Mouse (Mus musculus) hindbrain, embryonic 15.5 days (tissue): ENCODE data around the gene Ddx19a. TPM values are rescaled to one million over a fixed set of nuclear protein-coding genes. Genes with fewer than 3 reads are reported as not detected.
"Not testable (repeated sequence)": the region's sequence is repeated elsewhere in the genome, so short reads cannot be mapped to it uniquely, and the experiment has no call there.

Experiments
- ATAC-seq: fragments of 200-750 bp; cut with Nextera tagmentation; 2 replicates; pipeline ENCODE4 v1.8.0; 2017; ENCODE audit warnings: low read depth, moderate number of reproducible peaks, moderate TSS enrichment; ENCODE audit not compliant: low FRiP score
- H3K27ac ChIP-seq: fragments of 300-500 bp; sonication (generic); replicated peaks from 2 replicates; pipeline ENCODE4 v1.5.1; 2015; ENCODE audit warnings: mild to moderate bottlenecking, inconsistent platforms
- H3K27me3 ChIP-seq: fragments of 300-500 bp; sonication (generic); 2 replicates; pipeline ENCODE4 v1.6.1; 2015; ENCODE audit warnings: control low read depth, inconsistent platforms
- H3K36me3 ChIP-seq: fragments of 300-500 bp; sonication (generic); 2 replicates; pipeline ENCODE4 v1.6.1; 2015; ENCODE audit warnings: control low read depth, inconsistent platforms
- H3K4me1 ChIP-seq: fragments of 300-500 bp; sonication (generic); replicated peaks from 2 replicates; pipeline ENCODE4 v1.6.1; 2015; ENCODE audit warnings: control low read depth, inconsistent platforms
- H3K4me2 ChIP-seq: fragments of 300-500 bp; sonication (generic); 2 replicates; pipeline ENCODE4 v1.6.1; 2015; ENCODE audit warnings: moderate library complexity, mild to moderate bottlenecking, inconsistent platforms
- H3K4me3 ChIP-seq: fragments of 300-500 bp; sonication (generic); 2 replicates; pipeline ENCODE4 v1.5.1; 2015; ENCODE audit warnings: mild to moderate bottlenecking, inconsistent platforms
- H3K9ac ChIP-seq: fragments of 300-500 bp; sonication (generic); 2 replicates; pipeline ENCODE4 v1.6.1; 2015; ENCODE audit warnings: inconsistent platforms
- H3K9me3 ChIP-seq: fragments of 300-500 bp; sonication (generic); 2 replicates; pipeline ENCODE4 v1.6.1; 2016; ENCODE audit warnings: control low read depth, inconsistent platforms
- WGBS: fragments of 180-500 bp; shearing (Covaris S2); methylation state at CpG from one replicate; pipeline ENCODE4 v1.1.7; 2015; 5-methylcytosine and 5-hydroxymethylcytosine counted together
- polyA plus RNA-seq: library from polyadenylated mRNA; unstranded; fragments of >200 nt; fragmentation: Nextera tagmentation; extraction: Ambion mirVana; gene quantifications from 2 replicates; pipeline ENCODE4 v1.2.1, GENCODE M21; 2015

Ddx19a gene
- polyA plus RNA-seq, 1 experiment from 2014 or later, result 12.4 TPM

DNA sequence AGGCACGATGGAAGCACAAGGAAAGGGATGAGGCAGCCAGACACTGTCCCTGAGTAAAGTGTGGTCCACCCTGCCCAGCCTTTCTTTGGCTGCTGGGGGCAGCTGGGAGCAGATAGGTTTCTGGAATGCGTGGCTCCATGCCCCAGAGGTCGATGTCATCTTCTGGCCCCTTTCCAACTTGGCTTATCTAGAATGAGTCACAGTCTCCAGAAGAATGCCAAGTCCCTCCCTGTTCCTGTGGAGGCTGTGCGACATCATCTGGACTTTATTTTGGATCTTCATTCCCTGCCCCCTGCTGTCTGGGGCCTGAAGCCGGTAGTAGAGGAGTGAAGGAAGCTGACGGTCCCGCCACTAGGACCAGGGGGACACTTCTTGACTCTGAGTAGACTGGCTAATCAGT, 32.0 kb downstream of the Ddx19a start:
- Histone ChIP-seq H3K36me3 (peaks cover 21% of the 10 kb centered on the region), H3K27ac (no peak overlapping the region), H3K4me3 (no peak overlapping the region), H3K27me3 (no peaks in the 10 kb centered on the region), H3K4me2 (no peak overlapping the region), H3K9ac (no peak overlapping the region), H3K4me1 (peaks cover 10% of the 10 kb centered on the region), H3K9me3 (no peaks in the 10 kb centered on the region)
- 70% methylated on average over 7 of the region's 7 CpGs for WGBS
- ATAC-seq, result no peak

DNA sequence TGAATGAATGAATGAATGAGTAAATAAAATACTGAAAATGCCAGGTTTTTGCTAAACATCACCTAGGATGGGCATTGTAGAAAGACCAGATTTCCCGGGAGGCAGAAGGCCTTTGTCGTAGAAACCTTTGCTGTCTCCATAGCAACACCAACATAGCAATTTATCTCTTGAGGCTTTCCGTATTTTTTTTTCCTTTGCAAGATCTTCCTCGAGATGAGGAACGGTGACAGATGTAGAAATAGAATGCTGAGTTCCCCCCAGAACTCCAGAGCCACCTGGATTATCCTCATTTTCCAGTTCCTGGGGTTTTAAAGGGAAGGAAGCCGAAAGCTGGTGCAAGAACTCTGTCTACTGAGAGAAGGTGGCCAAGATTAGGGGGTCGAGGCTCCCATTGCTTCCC, 32.9 kb downstream of the Ddx19a start:
- H3K27ac ChIP-seq, result no peak overlapping the region
- no peak overlapping the region for H3K4me3 ChIP-seq
- no peak overlapping the region for H3K4me2 ChIP-seq
- no peak overlapping the region for H3K9ac ChIP-seq
- WGBS, result 58% methylated on average over 7 of the region's 7 CpGs
- no peaks in the 10 kb centered on the region for H3K27me3 ChIP-seq
- no peaks in the 10 kb centered on the region for H3K9me3 ChIP-seq
- H3K4me1 ChIP-seq, result peaks cover 4% of the 10 kb centered on the region; the same call in 1 of the 2 replicates
- ATAC-seq, result no peak
- peaks cover 21% of the 10 kb centered on the region for H3K36me3 ChIP-seq

DNA sequence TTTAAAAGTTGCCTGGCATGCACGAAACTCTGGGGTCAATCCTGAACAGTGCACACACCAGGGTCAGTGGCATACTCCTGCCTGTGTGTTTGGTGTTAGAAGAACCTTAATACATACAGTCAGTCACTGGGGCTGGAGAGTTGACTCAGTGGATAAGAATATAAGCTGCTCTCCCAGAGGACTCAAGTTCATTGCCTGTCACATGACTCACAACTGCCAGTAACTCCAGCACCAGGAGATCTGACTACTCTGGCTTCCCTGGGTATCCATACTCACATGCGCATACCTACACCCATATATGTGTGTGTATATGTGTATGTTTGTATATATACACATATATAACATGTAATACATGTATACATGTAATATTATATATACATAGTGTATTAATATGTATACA, 34.5 kb downstream of the Ddx19a start:
- no peak overlapping the region for H3K27ac ChIP-seq
- H3K9me3 ChIP-seq, result no peaks in the 10 kb centered on the region
- no peak overlapping the region for H3K4me2 ChIP-seq
- 86% methylated on average over 2 of the region's 2 CpGs for WGBS
- no peak overlapping the region for H3K9ac ChIP-seq
- H3K4me1 ChIP-seq, result 0 out of 2 replicates have a peak, but pooled peaks cover 4% of the 10 kb centered on the region
- ATAC-seq, result no peak
- peaks cover 29% of the 10 kb centered on the region for H3K36me3 ChIP-seq
- no peak overlapping the region for H3K4me3 ChIP-seq
- no peaks in the 10 kb centered on the region for H3K27me3 ChIP-seq

DNA sequence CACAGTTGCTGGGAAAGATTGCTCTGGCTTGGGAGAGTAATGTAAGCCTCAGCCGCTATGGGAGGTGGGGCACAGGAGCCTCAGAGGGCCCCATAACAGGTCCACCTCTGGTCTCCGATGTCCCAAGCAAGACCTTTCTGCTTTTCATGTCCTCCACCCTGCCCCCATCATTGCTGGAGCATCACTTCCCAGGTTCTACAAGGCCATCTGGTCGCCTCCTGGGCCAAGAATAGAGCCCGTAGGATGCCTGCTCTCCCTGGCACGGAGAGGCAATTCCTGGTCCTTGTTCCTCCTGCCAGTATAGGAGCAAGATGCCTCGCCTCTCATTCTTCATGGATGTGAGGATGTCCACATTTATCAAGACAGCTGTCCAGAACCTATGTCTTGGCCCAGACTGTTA, 37.7 kb downstream of the Ddx19a start:
- H3K9ac ChIP-seq, result no peak overlapping the region
- H3K36me3 ChIP-seq, result peaks cover 30% of the 10 kb centered on the region
- ATAC-seq, result no peak
- WGBS, result 95% methylated on average over 6 of the region's 6 CpGs
- H3K4me2 ChIP-seq, result no peak overlapping the region
- no peaks in the 10 kb centered on the region for H3K9me3 ChIP-seq
- H3K27me3 ChIP-seq, result no peaks in the 10 kb centered on the region
- no peak overlapping the region for H3K27ac ChIP-seq
- H3K4me3 ChIP-seq, result no peak overlapping the region
- peaks cover 20% of the 10 kb centered on the region for H3K4me1 ChIP-seq

DNA sequence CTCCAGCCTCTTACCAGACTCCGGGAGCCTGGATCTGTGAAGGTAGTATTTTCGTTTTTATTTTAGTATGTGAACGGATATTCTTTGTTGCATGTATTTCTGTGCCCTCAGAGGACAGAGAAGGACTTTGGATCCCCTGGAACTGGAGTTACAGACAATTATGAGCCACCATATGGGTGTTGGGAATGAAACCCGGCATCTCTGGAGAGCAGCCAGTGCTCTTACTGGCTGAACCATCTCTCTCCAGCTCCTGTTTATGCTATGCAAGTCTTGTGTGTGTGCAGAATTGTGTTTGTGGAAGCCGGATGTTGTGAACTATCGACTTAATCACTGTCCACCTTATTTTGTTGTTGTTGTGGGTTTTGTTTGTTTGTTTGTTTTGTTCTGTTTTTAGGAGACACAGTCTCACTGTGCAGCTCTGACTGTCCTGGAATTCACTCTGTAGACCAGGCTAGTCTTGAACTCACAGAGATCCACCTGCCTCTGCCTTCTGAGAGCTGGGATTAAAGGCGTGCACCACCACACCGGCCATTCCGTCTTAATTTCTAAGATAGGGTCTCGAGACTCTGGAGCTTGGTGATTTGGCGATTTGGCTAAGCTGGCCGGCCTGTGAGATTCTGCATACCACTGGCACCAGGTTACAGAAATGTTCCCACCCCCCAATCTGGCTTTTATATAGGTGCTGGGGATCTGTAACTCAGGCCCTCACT, 38.4 kb downstream of the Ddx19a start:
- Histone ChIP-seq H3K27me3 (no peaks in the 10 kb centered on the region), H3K4me1 (peaks cover 16% of the 10 kb centered on the region), H3K27ac (no peak overlapping the region), H3K4me2 (no peak overlapping the region), H3K9me3 (no peaks in the 10 kb centered on the region), H3K4me3 (no peak overlapping the region), H3K9ac (no peak overlapping the region), H3K36me3 (peaks cover 30% of the 10 kb centered on the region)
- no peak for ATAC-seq
- WGBS, result 96% methylated on average over 12 of the region's 12 CpGs

DNA sequence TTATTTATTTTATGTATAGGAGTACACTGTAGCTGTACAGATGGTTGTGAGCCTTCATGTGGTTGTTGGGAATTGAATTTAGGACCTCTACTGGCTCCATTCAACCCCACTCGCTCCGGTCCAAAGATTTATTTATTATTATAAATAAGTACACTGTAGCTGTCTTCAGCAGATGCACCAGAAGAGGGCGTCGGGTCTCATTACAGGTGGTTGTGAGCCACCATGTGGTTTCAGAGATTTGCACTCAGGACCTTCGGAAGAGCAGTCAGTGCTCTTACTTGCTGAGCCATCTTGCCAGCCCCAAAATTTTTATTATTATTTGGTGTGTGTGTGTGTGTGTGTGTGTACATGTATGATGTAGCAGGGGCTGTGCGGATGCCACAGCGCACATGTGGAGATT, 39.0 kb downstream of the Ddx19a start:
- not testable (repeated sequence) for H3K9me3 ChIP-seq, H3K27ac ChIP-seq, ATAC-seq, H3K4me3 ChIP-seq, H3K4me2 ChIP-seq, H3K27me3 ChIP-seq, H3K9ac ChIP-seq
- peaks cover 30% of the 10 kb centered on the region for H3K36me3 ChIP-seq
- peaks cover 16% of the 10 kb centered on the region for H3K4me1 ChIP-seq
- WGBS, result 94% methylated on average over 7 of the region's 7 CpGs

DNA sequence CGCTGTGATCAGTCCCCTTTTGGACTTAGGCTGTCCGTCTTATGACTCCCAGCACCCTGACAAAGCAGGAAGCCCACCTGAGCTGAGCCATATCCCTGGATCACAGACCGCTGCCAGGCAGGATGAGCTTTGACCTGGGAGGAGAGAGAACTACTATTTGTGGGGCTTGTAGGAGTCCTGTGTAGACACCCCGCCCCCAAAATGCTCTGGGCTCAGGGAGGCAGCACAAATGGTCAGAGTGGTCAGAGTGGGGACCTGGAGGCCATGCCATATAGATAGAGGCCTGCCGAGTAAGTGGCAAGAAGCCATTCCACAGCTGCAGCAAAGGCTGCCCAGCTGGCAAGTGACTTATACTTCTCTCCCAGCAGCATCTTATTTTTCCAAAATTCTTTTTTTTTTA, 39.5 kb downstream of the Ddx19a start:
- H3K4me3 ChIP-seq, result no peak overlapping the region
- H3K4me1 ChIP-seq, result peaks cover 16% of the 10 kb centered on the region
- WGBS, result 92% methylated on average over 5 of the region's 5 CpGs
- H3K9me3 ChIP-seq, result no peaks in the 10 kb centered on the region
- no peak overlapping the region for H3K27ac ChIP-seq
- H3K27me3 ChIP-seq, result no peaks in the 10 kb centered on the region
- H3K9ac ChIP-seq, result no peak overlapping the region
- ATAC-seq, result no peak
- no peak overlapping the region for H3K4me2 ChIP-seq
- H3K36me3 ChIP-seq, result peaks cover 30% of the 10 kb centered on the region

DNA sequence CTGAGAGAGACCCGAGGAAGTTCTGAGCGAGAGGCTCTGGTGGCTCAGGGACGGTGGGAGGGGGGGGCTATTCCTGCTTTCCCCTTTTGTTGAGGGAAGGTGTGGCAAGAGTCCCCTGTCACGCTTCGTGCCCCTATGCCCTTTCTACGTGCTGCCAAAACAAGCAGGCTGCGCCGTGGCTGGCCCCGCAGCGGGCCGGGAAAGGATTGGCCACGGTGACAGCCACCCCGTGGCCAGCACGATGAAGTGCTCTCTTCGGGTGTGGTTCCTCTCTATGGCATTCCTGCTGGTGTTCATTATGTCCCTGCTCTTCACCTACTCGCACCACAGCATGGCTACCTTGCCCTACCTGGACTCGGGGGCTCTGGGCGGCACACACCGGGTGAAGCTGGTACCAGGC, 40.1 kb downstream of the Ddx19a start:
- ATAC-seq, result no peak
- WGBS, result 91% methylated on average over 19 of the region's 19 CpGs
- Histone ChIP-seq H3K9ac (no peak overlapping the region), H3K27me3 (no peaks in the 10 kb centered on the region), H3K27ac (peak overlapping the region; percentile 57; the same call in 1 of the 2 replicates), H3K36me3 (peaks cover 23% of the 10 kb centered on the region), H3K4me1 (peaks cover 16% of the 10 kb centered on the region), H3K4me2 (no peak overlapping the region), H3K4me3 (no peak overlapping the region), H3K9me3 (no peaks in the 10 kb centered on the region)

DNA sequence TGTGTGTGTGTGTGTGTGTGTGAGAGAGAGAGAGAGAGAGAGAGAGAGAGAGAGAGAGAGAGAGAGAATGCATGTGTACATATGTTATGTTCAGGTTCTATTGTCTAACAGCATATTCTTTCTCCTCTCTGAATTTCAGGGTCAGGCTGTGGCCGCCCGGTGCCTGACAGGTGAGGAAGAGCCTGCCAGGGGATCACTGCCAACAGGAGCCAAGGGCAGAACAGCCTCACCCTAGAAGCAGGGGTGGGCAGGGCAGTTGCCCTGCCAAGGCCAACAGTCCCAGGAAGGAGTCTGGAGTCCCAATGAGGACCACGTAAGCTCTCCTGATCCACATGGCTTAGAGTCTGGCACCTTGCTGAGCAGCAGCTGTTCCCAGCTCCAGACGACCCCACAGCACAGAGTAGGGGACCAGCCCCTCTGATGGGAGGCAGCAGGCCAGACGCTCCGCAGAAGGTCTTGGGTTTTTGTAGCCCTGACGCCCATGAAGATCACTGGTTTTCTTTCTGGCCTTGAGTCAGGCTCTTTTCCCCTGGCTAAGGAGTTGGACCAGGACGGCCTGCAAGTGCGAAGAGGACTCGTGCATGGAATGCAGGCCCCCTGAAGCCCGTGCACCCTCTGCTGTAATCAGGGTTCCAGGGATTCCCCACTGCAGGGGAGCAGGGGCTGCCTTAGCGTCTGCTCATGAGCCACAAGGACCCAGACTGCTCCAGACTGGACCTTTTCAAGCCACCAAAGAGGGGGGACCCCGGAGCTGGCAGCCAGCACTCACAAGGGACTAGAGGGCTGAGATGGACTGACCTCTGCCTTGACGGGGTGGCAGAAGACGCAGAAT, 40.8 kb downstream of the Ddx19a start:
- Histone ChIP-seq H3K36me3 (peaks cover 18% of the 10 kb centered on the region), H3K9ac (no peak overlapping the region), H3K4me2 (no peak overlapping the region), H3K4me3 (no peak overlapping the region), H3K4me1 (peaks cover 16% of the 10 kb centered on the region), H3K27me3 (no peaks in the 10 kb centered on the region), H3K9me3 (no peaks in the 10 kb centered on the region), H3K27ac (peak overlapping the region; percentile 57)
- WGBS, result 77% methylated on average over 15 of the region's 15 CpGs
- peak; percentile 66; the same call in 1 of the 2 replicates for ATAC-seq

DNA sequence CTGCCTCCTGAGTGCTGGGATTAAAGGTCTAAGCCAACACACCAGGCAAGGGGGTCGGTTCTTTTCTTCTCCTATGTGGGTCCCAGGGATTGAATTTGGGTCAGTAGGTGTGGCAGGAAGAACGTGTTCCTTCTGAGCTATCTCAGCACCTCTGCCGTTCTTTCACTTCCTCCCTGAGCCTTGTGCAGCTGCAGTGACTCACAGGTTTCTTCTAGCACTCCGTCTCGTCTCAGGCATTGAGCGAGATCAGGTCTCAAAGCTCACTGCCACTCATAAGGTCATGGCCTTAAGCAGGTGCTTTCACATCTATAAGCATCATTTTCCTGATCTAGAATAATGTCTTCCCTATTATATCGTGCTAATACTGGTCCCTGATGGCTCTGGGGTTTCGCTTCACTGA, 42.8 kb downstream of the Ddx19a start:
- Histone ChIP-seq H3K36me3 (peaks cover 18% of the 10 kb centered on the region), H3K27ac (no peak overlapping the region), H3K4me2 (no peak overlapping the region), H3K4me1 (peaks cover 16% of the 10 kb centered on the region), H3K9me3 (no peaks in the 10 kb centered on the region), H3K4me3 (no peak overlapping the region), H3K27me3 (no peaks in the 10 kb centered on the region), H3K9ac (no peak overlapping the region)
- ATAC-seq, result no peak
- WGBS, result 80% methylated on average over 8 of the region's 8 CpGs

DNA sequence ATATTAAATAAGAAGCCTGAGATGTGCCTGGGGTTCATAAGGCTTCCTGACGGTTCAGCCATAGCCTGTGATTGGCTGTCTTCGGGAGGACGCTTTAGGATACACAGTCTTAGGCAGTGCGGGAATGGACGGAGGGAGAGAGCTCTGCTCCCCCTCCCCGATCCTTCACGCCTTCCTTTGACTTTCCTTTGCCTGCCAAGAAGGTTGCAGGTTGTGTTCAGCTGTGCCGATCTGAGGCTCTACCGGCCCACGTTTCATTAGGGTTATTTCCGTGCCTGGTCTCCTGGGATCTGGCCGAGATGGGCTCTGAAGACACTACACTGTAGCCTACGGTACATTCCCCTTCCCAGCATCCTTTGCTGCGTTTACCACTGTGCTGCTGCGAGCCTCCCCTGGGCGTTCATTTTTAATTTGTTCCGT, 47.5 kb downstream of the Ddx19a start:
- H3K4me2 ChIP-seq, result peak overlapping the region; percentile 16; the same call in 1 of the 2 replicates
- no peaks in the 10 kb centered on the region for H3K9me3 ChIP-seq
- 65% methylated on average over 17 of the region's 17 CpGs for WGBS
- no peaks in the 10 kb centered on the region for H3K27me3 ChIP-seq
- H3K27ac ChIP-seq, result peak overlapping the region; percentile 42
- H3K36me3 ChIP-seq, result no peaks in the 10 kb centered on the region; the same call in 1 of the 2 replicates
- no peak overlapping the region for H3K9ac ChIP-seq
- no peak overlapping the region for H3K4me3 ChIP-seq
- no peaks in the 10 kb centered on the region for H3K4me1 ChIP-seq
- peak; percentile 82 for ATAC-seq

DNA sequence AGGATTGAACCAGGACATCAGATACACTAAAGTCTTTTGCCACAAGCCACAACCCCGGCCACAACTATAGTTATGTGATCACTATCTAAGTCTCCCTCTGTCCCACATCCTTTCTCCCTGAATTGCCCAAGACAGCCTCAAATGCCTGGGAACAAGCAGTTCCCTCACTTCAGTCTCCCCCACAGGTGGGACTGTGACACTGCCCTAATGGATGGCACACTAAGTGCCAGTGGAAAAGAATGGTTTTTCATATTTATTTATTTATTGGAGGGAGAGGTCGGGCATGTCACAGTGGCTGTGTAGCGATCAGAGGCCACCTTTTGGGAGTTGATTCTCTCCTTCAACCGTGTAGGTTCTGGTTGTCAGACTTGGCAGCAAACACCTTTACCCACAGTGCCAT, 51.9 kb downstream of the Ddx19a start:
- no peak overlapping the region for H3K4me2 ChIP-seq
- H3K27ac ChIP-seq, result no peak overlapping the region
- no peaks in the 10 kb centered on the region for H3K27me3 ChIP-seq
- H3K36me3 ChIP-seq, result no peaks in the 10 kb centered on the region
- H3K9me3 ChIP-seq, result no peaks in the 10 kb centered on the region
- H3K4me1 ChIP-seq, result peaks cover 7% of the 10 kb centered on the region; the same call in 1 of the 2 replicates
- 81% methylated on average over 4 of the region's 4 CpGs for WGBS
- no peak overlapping the region for H3K4me3 ChIP-seq
- H3K9ac ChIP-seq, result no peak overlapping the region
- ATAC-seq, result no peak
